Mouse (Mus musculus) urinary bladder, adult 18-20 months (tissue): Measurements from ENCODE around the gene Add1.

ENCODE experiments used
- DNase-seq, 2 experiments: peaks; one replicate each; pipeline ENCODE4 v3.0.0; 2022; ENCODE audit warnings: low spot score in 2 of 2, mixed read lengths in 2 of 2

Add1 gene

DNA sequence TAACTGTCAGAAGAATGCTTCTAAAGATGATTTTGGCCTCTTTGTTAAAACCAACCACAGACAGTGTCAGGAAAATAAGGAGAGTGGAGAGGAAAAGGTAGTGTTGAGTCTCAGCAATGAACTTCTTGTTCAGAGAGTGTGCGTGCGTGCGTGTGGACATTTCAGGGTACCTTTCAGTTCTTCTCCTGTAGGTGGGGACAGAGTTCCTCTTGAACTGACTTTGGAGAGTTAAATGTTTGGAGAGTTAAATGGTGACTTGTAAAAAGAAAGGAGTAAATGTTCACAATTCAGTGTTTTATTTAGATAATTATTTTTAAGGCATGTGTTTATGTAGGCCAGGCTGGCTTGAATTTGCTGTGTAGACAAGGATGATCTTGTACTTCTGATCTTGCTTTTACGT is 96.8 kb downstream of the Add1 start:
- no peak for DNase-seq
